Mouse (Mus musculus): Measurements from ENCODE around the gene Flot1.

DNA sequence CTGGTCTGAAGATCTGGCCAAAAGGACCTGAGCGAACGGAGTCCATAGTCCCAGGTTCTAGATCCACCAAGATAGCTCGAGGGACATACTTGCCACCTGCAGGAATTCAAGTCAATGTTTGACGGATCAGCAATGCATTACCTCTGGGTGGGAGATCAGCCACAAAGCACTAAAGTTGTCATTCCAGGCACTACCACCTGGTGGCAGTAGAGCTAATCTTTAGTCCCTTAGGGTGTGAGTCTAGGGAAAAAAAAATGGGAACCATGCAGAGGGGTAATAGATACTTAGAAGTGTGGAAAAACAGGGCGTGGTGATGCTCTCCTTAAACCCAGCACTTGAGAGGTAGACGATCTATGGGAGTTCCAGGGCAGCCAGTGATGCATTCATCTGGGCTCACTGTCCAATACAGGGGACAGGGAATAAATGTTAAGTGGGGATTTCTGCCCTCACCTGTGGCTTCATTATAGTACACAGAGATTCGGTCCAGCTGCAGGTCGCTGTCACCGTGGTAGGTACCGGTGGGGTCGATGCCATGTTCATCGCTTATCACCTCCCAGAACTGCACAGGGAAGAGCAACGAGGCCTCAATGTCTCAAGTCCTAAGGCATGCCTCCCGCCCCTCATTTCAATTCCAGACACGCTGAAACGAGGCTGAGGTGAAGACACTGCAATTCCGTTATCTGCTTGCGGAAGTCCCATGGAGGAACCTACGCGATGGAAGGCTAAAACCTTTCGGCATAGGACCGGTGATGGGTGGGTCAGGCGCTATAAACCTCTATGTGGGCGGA, 13.3 kb downstream of the Flot1 start:
- TF ChIP-seq CTCF (IDR thresholded peaks at IDR 0.05; ENCODE audit: control insufficient read depth, insufficient read depth, insufficient replicate concordance, low read depth, low read length): peak; percentile 32; the same call in 1 of the 2 replicates
- TF ChIP-seq POLR2A (IDR thresholded peaks at IDR 0.05; ENCODE audit: control insufficient read depth, low read depth, low read length): no peak

Data from testis, adult 2 months (tissue).